Mouse (Mus musculus) heart, embryonic 13.5 days (tissue): ENCODE measurements around the gene Fndc8. TPM values are rescaled to one million over a fixed set of nuclear protein-coding genes. Genes with fewer than 3 reads are reported as not detected.

Experiments used
- ATAC-seq: fragments of 200-750 bp; cut with Nextera tagmentation; 2 replicates; pipeline ENCODE4 v1.8.0; 2017; ENCODE audit warnings: moderate TSS enrichment; ENCODE audit not compliant: insufficient number of reproducible peaks, low FRiP score, low TSS enrichment; ENCODE audit errors: extremely low read depth
- H3K27ac ChIP-seq: fragments of 300-500 bp; sonication (generic); replicated peaks from 2 replicates; pipeline ENCODE4 v1.5.1; 2015; ENCODE audit warnings: moderate library complexity, mild to moderate bottlenecking, inconsistent platforms
- H3K27me3 ChIP-seq: fragments of 300-500 bp; sonication (generic); replicated peaks from 2 replicates; pipeline ENCODE4 v1.6.1; 2015; ENCODE audit warnings: mild to moderate bottlenecking, inconsistent platforms
- H3K36me3 ChIP-seq: fragments of 300-500 bp; sonication (generic); 2 replicates; pipeline ENCODE4 v1.6.1; 2015; ENCODE audit warnings: mild to moderate bottlenecking, inconsistent platforms
- H3K4me1 ChIP-seq: fragments of 300-500 bp; sonication (generic); 2 replicates; pipeline ENCODE4 v1.6.1; 2015; ENCODE audit warnings: inconsistent platforms
- H3K4me2 ChIP-seq: fragments of 300-500 bp; sonication (generic); 2 replicates; pipeline ENCODE4 v1.6.1; 2015; ENCODE audit warnings: inconsistent platforms, mild to moderate bottlenecking, moderate library complexity
- H3K4me3 ChIP-seq: fragments of 300-500 bp; sonication (generic); 2 replicates; pipeline ENCODE4 v1.5.1; 2015; ENCODE audit warnings: moderate library complexity, mild to moderate bottlenecking, inconsistent platforms
- H3K9ac ChIP-seq: fragments of 300-500 bp; sonication (generic); 2 replicates; pipeline ENCODE4 v1.6.1; 2015; ENCODE audit warnings: inconsistent platforms, mild to moderate bottlenecking, moderate library complexity
- H3K9me3 ChIP-seq: fragments of 300-500 bp; sonication (generic); 2 replicates; pipeline ENCODE4 v1.6.1; 2016; ENCODE audit warnings: inconsistent platforms
- WGBS: fragments of 180-500 bp; shearing (Covaris S2); methylation state at CpG from one replicate; pipeline ENCODE4 v1.1.7; 2015; ENCODE audit warnings: mixed read lengths; 5-methylcytosine and 5-hydroxymethylcytosine counted together
- polyA plus RNA-seq: library from polyadenylated mRNA; unstranded; fragments of >200 nt; fragmentation: Nextera tagmentation; extraction: Ambion mirVana; gene quantifications from 2 replicates; pipeline ENCODE4 v1.2.1, GENCODE M21; 2015

The Fndc8 gene
- polyA plus RNA-seq, 1 experiment from 2014 or later, result 0.07 TPM

GRCm38 (mm10) chr11:82945636-82946035 lies 53.7 kb downstream of the Fndc8 start:
- Histone ChIP-seq H3K9ac (no peak overlapping the region), H3K4me3 (no peak overlapping the region), H3K27me3 (peaks cover 13% of the 10 kb centered on the region), H3K27ac (no peak overlapping the region), H3K36me3 (peaks cover 38% of the 10 kb centered on the region), H3K4me1 (peaks cover 14% of the 10 kb centered on the region), H3K9me3 (no peaks in the 10 kb centered on the region), H3K4me2 (no peak overlapping the region)
- no peak for ATAC-seq
- WGBS, result 9% methylated on average over 2 of the region's 2 CpGs

- 49% methylated on average over 4 of the region's 4 CpGs for WGBS
- peaks cover 29% of the 10 kb centered on the region for H3K27me3 ChIP-seq
- no peak overlapping the region for H3K4me3 ChIP-seq
- H3K4me1 ChIP-seq, result peaks cover 31% of the 10 kb centered on the region
- peaks cover 20% of the 10 kb centered on the region for H3K36me3 ChIP-seq
- H3K4me2 ChIP-seq, result no peak overlapping the region
- no peaks in the 10 kb centered on the region for H3K9me3 ChIP-seq
- no peak overlapping the region for H3K9ac ChIP-seq
- H3K27ac ChIP-seq, result no peak overlapping the region
- ATAC-seq, result no peak
Observed at GRCm38 (mm10) chr11:82947457-82947856, 55.5 kb downstream of the Fndc8 start.

- no peak overlapping the region for H3K4me3 ChIP-seq
- no peak overlapping the region for H3K9ac ChIP-seq
- WGBS, result 64% methylated on average over 9 of the region's 9 CpGs
- 0 out of 2 replicates have a peak, but pooled peaks cover 4% of the 10 kb centered on the region for H3K36me3 ChIP-seq
- no peaks in the 10 kb centered on the region for H3K9me3 ChIP-seq
- peaks cover 32% of the 10 kb centered on the region for H3K4me1 ChIP-seq
- H3K27ac ChIP-seq, result no peak overlapping the region
- H3K27me3 ChIP-seq, result peaks cover 42% of the 10 kb centered on the region
- ATAC-seq, result no peak
- no peak overlapping the region for H3K4me2 ChIP-seq
Observed at GRCm38 (mm10) chr11:82949036-82949435, 57.1 kb downstream of the Fndc8 start.

Other genes starting within 250 kb of the Fndc8 start
- 0.15 and 0.28 TPM in 2 replicates for gene Cct6b, start 127.8 kb upstream of the Fndc8 start, polyA plus RNA-seq
- gene Zfp830, start 127.8 kb upstream of the Fndc8 start, polyA plus RNA-seq, result 25.6 and 29.3 TPM in 2 replicates
- gene Lig3, start 111.0 kb upstream of the Fndc8 start, polyA plus RNA-seq, result 18.6 and 21.1 TPM in 2 replicates
- 4.7 and 5.3 TPM in 2 replicates for gene Rffl, start 20.9 kb upstream of the Fndc8 start, polyA plus RNA-seq
- gene Rad51d, start 1.5 kb upstream of the Fndc8 start, polyA plus RNA-seq, result 12.2 and 12.4 TPM in 2 replicates
- 20.9 and 21.2 TPM in 2 replicates for gene Nle1, start 16.3 kb downstream of the Fndc8 start, polyA plus RNA-seq
- 157 and 170 TPM in 2 replicates for gene Unc45b, start 18.4 kb downstream of the Fndc8 start, polyA plus RNA-seq
- gene Slfn5, start 59.2 kb downstream of the Fndc8 start, polyA plus RNA-seq, result 3.5 and 4.4 TPM in 2 replicates
- gene Slfn9, start 99.7 kb downstream of the Fndc8 start, polyA plus RNA-seq, result 12.9 and 14.5 TPM in 2 replicates
- 0.31 and 0.32 TPM in 2 replicates for gene Slfn8, start 128.7 kb downstream of the Fndc8 start, polyA plus RNA-seq
- 3.6 and 4.0 TPM in 2 replicates for gene Slfn2, start 173.0 kb downstream of the Fndc8 start, polyA plus RNA-seq
- gene Slfn1, start 224.7 kb downstream of the Fndc8 start, polyA plus RNA-seq, result 0.10 and 0.17 TPM in 2 replicates